Mouse (Mus musculus): ENCODE data around the gene Gtf2h4. TPM values are rescaled to one million over a fixed set of nuclear protein-coding genes. Genes with fewer than 3 reads are reported as not detected.
A peak's percentile ranks its signal among the peaks of the same experiment; 100 is the strongest.

Gene Gtf2h4
- total RNA-seq, 4 experiments from 2014 or later = 28.3 to 35.3 (median 33.2) TPM

GRCm38 (mm10) chr17:35697759-35698500 is 24.4 kb upstream of the Gtf2h4 start:
- DNase-seq (ENCODE audit: low spot score in 2 of 2) = peak; percentile 60 to 80

- DNase-seq (ENCODE audit: low spot score in 2 of 2) = no peak
Measured at GRCm38 (mm10) chr17:35697429-35697758, 23.9 kb upstream of the Gtf2h4 start.

GRCm38 (mm10) chr17:35696691-35697090 is 23.2 kb upstream of the Gtf2h4 start:
- DNase-seq (ENCODE audit: low spot score in 2 of 2) = no peak

- peak in 1 of 2 experiments; percentile 52 for DNase-seq (ENCODE audit: low spot score in 2 of 2)
Measured at GRCm38 (mm10) chr17:35695289-35695688, 21.8 kb upstream of the Gtf2h4 start.

GRCm38 (mm10) chr17:35693906-35694305 is 20.4 kb upstream of the Gtf2h4 start:
- DNase-seq (ENCODE audit: low spot score in 2 of 2) = no peak

GRCm38 (mm10) chr17:35692368-35692767 is 18.8 kb upstream of the Gtf2h4 start:
- DNase-seq (ENCODE audit: low spot score in 2 of 2) = no peak

- no peak for DNase-seq (ENCODE audit: low spot score in 2 of 2)
Measured at GRCm38 (mm10) chr17:35691811-35692210, 18.3 kb upstream of the Gtf2h4 start.

GRCm38 (mm10) chr17:35689936-35690645 is 16.6 kb upstream of the Gtf2h4 start:
- DNase-seq (ENCODE audit: low spot score in 2 of 2) = no peak

- no peak for DNase-seq (ENCODE audit: low spot score in 2 of 2)
Measured at GRCm38 (mm10) chr17:35688347-35689175, 15.0 kb upstream of the Gtf2h4 start.

- DNase-seq (ENCODE audit: low spot score in 2 of 2) = no peak
Measured at GRCm38 (mm10) chr17:35685061-35685460, 11.5 kb upstream of the Gtf2h4 start.

- no peak for DNase-seq (ENCODE audit: low spot score in 2 of 2)
Measured at GRCm38 (mm10) chr17:35681986-35682385, 8.4 kb upstream of the Gtf2h4 start.

GRCm38 (mm10) chr17:35680591-35680990 is 7.1 kb upstream of the Gtf2h4 start:
- no peak for DNase-seq (ENCODE audit: low spot score in 2 of 2)

GRCm38 (mm10) chr17:35672527-35672926 is 1.0 kb downstream of the Gtf2h4 start:
- no peak for DNase-seq (ENCODE audit: low spot score in 2 of 2)

- no peak for DNase-seq (ENCODE audit: low spot score in 2 of 2)
Measured at GRCm38 (mm10) chr17:35671846-35672245, 1.7 kb downstream of the Gtf2h4 start.

- DNase-seq (ENCODE audit: low spot score in 2 of 2) = no peak
Measured at GRCm38 (mm10) chr17:35669731-35670130, 3.8 kb downstream of the Gtf2h4 start.

- peak; percentile 94 to 98 for DNase-seq (ENCODE audit: low spot score in 2 of 2)
Measured at GRCm38 (mm10) chr17:35667334-35668065, 6.0 kb downstream of the Gtf2h4 start, which contains the start of gene Vars2. Gene Vars2 (minus strand): TSS chr17:35667592.

GRCm38 (mm10) chr17:35666851-35667256 is 6.7 kb downstream of the Gtf2h4 start:
- peak in 1 of 2 experiments; percentile 29 for DNase-seq (ENCODE audit: low spot score in 2 of 2)

- DNase-seq (ENCODE audit: low spot score in 2 of 2) = no peak
Measured at GRCm38 (mm10) chr17:35665957-35666515, 7.5 kb downstream of the Gtf2h4 start.

- no peak for DNase-seq (ENCODE audit: low spot score in 2 of 2)
Measured at GRCm38 (mm10) chr17:35653086-35653485, 20.5 kb downstream of the Gtf2h4 start.

- DNase-seq (ENCODE audit: low spot score in 2 of 2) = no peak
Measured at GRCm38 (mm10) chr17:35649429-35649828, 24.1 kb downstream of the Gtf2h4 start.

Data from layer of hippocampus, adult 8-10 months (tissue).